Mouse (Mus musculus): ENCODE results near the gene Pate2. TPM values are rescaled to one million over a fixed set of nuclear protein-coding genes. Genes with fewer than 3 reads are reported as not detected.

Pate2 gene
- polyA plus RNA-seq, 1 experiment, result 0.09 TPM

GRCm38 (mm10) chr9:35535110-35535509, 35.0 kb upstream of the Pate2 start:
- Histone ChIP-seq H3K4me3 (replicated peaks) (no peak overlapping the region), H3K4me1 (ENCODE audit: control insufficient read depth) (peaks cover 5% of the 10 kb centered on the region), H3K27me3 (ENCODE audit: control insufficient read depth) (no peaks in the 10 kb centered on the region), H3K36me3 (ENCODE audit: control insufficient read depth) (no peaks in the 10 kb centered on the region), H3K9me3 (ENCODE audit: control insufficient read depth, low read length) (no peaks in the 10 kb centered on the region)
- TF ChIP-seq TAL1 (IDR thresholded peaks at IDR 0.05; ENCODE audit: low read length) (no peak), GATA1 (IDR thresholded peaks at IDR 0.05; ENCODE audit: low read length) (no peak)

- Histone ChIP-seq H3K27me3 (ENCODE audit: control insufficient read depth) (no peaks in the 10 kb centered on the region), H3K4me3 (replicated peaks) (no peak overlapping the region), H3K36me3 (ENCODE audit: control insufficient read depth) (no peaks in the 10 kb centered on the region), H3K9me3 (ENCODE audit: control insufficient read depth, low read length) (no peaks in the 10 kb centered on the region), H3K4me1 (ENCODE audit: control insufficient read depth) (peaks cover 5% of the 10 kb centered on the region)
- TF ChIP-seq TAL1 (IDR thresholded peaks at IDR 0.05; ENCODE audit: low read length) (no peak), GATA1 (IDR thresholded peaks at IDR 0.05; ENCODE audit: low read length) (no peak)
Observed at GRCm38 (mm10) chr9:35535876-35536275, 34.2 kb upstream of the Pate2 start.

- Histone ChIP-seq H3K4me1 (ENCODE audit: control insufficient read depth) (peaks cover 5% of the 10 kb centered on the region), H3K36me3 (ENCODE audit: control insufficient read depth) (no peaks in the 10 kb centered on the region), H3K4me3 (replicated peaks) (no peak overlapping the region), H3K9me3 (ENCODE audit: control insufficient read depth, low read length) (no peaks in the 10 kb centered on the region), H3K27me3 (ENCODE audit: control insufficient read depth) (no peaks in the 10 kb centered on the region)
- TF ChIP-seq TAL1 (IDR thresholded peaks at IDR 0.05; ENCODE audit: low read length), result no peak
- TF ChIP-seq GATA1 (IDR thresholded peaks at IDR 0.05; ENCODE audit: low read length), result no peak
Observed at GRCm38 (mm10) chr9:35539001-35539750, 30.9 kb upstream of the Pate2 start.

- Histone ChIP-seq H3K36me3 (ENCODE audit: control insufficient read depth) (no peaks in the 10 kb centered on the region), H3K4me1 (ENCODE audit: control insufficient read depth) (no peaks in the 10 kb centered on the region), H3K9me3 (ENCODE audit: control insufficient read depth, low read length) (no peaks in the 10 kb centered on the region), H3K4me3 (replicated peaks) (no peak overlapping the region), H3K27me3 (ENCODE audit: control insufficient read depth) (no peaks in the 10 kb centered on the region)
- TF ChIP-seq GATA1 (IDR thresholded peaks at IDR 0.05; ENCODE audit: low read length), result no peak
- no peak for TF ChIP-seq TAL1 (IDR thresholded peaks at IDR 0.05; ENCODE audit: low read length)
Observed at GRCm38 (mm10) chr9:35541024-35541423, 29.1 kb upstream of the Pate2 start.

GRCm38 (mm10) chr9:35541488-35541887, 28.6 kb upstream of the Pate2 start:
- H3K9me3 ChIP-seq (ENCODE audit: control insufficient read depth, low read length), result no peaks in the 10 kb centered on the region
- H3K4me1 ChIP-seq (ENCODE audit: control insufficient read depth), result no peaks in the 10 kb centered on the region
- H3K36me3 ChIP-seq (ENCODE audit: control insufficient read depth), result no peaks in the 10 kb centered on the region
- H3K27me3 ChIP-seq (ENCODE audit: control insufficient read depth), result no peaks in the 10 kb centered on the region
- H3K4me3 ChIP-seq (replicated peaks), result no peak overlapping the region
- TF ChIP-seq TAL1 (IDR thresholded peaks at IDR 0.05; ENCODE audit: low read length) (no peak), GATA1 (IDR thresholded peaks at IDR 0.05; ENCODE audit: low read length) (no peak)

GRCm38 (mm10) chr9:35541941-35542340, 28.1 kb upstream of the Pate2 start:
- TF ChIP-seq GATA1 (IDR thresholded peaks at IDR 0.05; ENCODE audit: low read length) (no peak), TAL1 (IDR thresholded peaks at IDR 0.05; ENCODE audit: low read length) (no peak)
- H3K36me3 ChIP-seq (ENCODE audit: control insufficient read depth), result no peaks in the 10 kb centered on the region
- no peak overlapping the region for H3K4me3 ChIP-seq (replicated peaks)
- H3K9me3 ChIP-seq (ENCODE audit: control insufficient read depth, low read length), result no peaks in the 10 kb centered on the region
- H3K27me3 ChIP-seq (ENCODE audit: control insufficient read depth), result no peaks in the 10 kb centered on the region
- no peaks in the 10 kb centered on the region for H3K4me1 ChIP-seq (ENCODE audit: control insufficient read depth)

- no peaks in the 10 kb centered on the region for H3K36me3 ChIP-seq (ENCODE audit: control insufficient read depth)
Observed at GRCm38 (mm10) chr9:35543099-35543860, 26.8 kb upstream of the Pate2 start.

GRCm38 (mm10) chr9:35544666-35545065, 25.4 kb upstream of the Pate2 start:
- Histone ChIP-seq H3K36me3 (ENCODE audit: control insufficient read depth) (no peaks in the 10 kb centered on the region), H3K4me3 (replicated peaks) (no peak overlapping the region), H3K4me1 (ENCODE audit: control insufficient read depth) (no peaks in the 10 kb centered on the region), H3K27me3 (ENCODE audit: control insufficient read depth) (no peaks in the 10 kb centered on the region), H3K9me3 (ENCODE audit: control insufficient read depth, low read length) (no peaks in the 10 kb centered on the region)
- no peak for TF ChIP-seq TAL1 (IDR thresholded peaks at IDR 0.05; ENCODE audit: low read length)
- no peak for TF ChIP-seq GATA1 (IDR thresholded peaks at IDR 0.05; ENCODE audit: low read length)

More at GRCm38 (mm10) chr9:35543099-35543860, 26.8 kb upstream of the Pate2 start:
- no peak for TF ChIP-seq GATA1 (IDR thresholded peaks at IDR 0.05; ENCODE audit: low read length)
- no peak for TF ChIP-seq TAL1 (IDR thresholded peaks at IDR 0.05; ENCODE audit: low read length)
- no peak overlapping the region for H3K4me3 ChIP-seq (replicated peaks)
- H3K4me1 ChIP-seq (ENCODE audit: control insufficient read depth), result no peaks in the 10 kb centered on the region
- H3K27me3 ChIP-seq (ENCODE audit: control insufficient read depth), result no peaks in the 10 kb centered on the region
- no peaks in the 10 kb centered on the region for H3K9me3 ChIP-seq (ENCODE audit: control insufficient read depth, low read length)

GRCm38 (mm10) chr9:35545704-35546103, 24.4 kb upstream of the Pate2 start:
- no peaks in the 10 kb centered on the region for H3K36me3 ChIP-seq (ENCODE audit: control insufficient read depth)
- TF ChIP-seq GATA1 (IDR thresholded peaks at IDR 0.05; ENCODE audit: low read length) (no peak), TAL1 (IDR thresholded peaks at IDR 0.05; ENCODE audit: low read length) (no peak)
- H3K4me3 ChIP-seq (replicated peaks), result no peak overlapping the region
- no peaks in the 10 kb centered on the region for H3K27me3 ChIP-seq (ENCODE audit: control insufficient read depth)
- no peaks in the 10 kb centered on the region for H3K9me3 ChIP-seq (ENCODE audit: control insufficient read depth, low read length)
- no peaks in the 10 kb centered on the region for H3K4me1 ChIP-seq (ENCODE audit: control insufficient read depth)
